Mouse (Mus musculus): ENCODE measurements around the gene Gm12248.

The Gm12248 gene

DNA sequence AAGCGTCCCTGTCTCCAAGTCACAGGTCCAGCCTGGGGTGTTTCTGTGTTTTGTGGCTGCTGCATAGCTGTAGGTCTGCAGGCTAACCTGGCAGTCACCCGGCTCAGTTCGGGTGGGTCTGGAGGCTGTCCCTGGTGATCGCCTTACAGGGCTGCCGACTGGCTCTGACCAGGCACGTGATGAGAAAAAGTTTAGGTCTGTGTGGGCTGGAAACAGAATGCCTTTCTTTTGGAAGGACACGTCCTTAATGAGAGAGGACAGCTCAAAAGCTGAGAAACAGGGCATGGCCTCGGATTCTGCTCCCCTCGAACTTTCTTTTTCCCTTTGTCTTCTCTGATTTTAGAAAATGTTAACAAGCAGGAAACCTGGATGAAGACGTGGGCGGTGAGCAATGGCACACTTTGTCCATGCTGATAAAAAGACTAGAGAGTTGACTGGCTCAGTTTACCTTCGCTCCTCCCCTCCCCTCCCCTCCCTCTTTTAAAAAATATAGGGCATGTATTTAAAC lies at the start of gene Gm12248:
TSS of gene Gm12248 (minus strand) at position 114 of the 508 bp plus-strand sequence.
- no peak for DNase-seq

GRCm38 (mm10) chr11:58139466-58139865 lies 46.5 kb upstream of the Gm12248 start:
- DNase-seq: no peak

DNA sequence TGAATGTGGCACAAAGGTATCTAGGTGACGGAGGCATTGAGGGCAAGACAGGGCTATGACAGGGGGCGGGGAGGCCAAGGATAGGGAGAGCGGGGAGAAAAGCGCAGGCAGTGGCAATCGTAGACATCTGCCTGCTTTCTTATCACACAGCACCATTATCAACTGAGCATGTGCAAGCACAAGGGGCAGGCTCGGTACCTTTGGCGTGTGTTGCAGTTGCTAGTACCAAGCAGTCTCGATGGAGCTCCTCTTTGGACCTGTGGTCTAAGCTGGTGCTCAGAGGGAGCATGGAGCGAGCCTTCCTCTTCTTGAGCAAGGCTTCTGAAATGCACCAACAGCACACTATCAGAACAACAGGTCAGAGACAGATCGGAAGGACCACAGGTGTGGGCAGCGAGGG lies 45.9 kb upstream of the Gm12248 start:
- DNase-seq: no peak

- no peak for DNase-seq
Observed at GRCm38 (mm10) chr11:58136677-58137076, 43.7 kb upstream of the Gm12248 start.

GRCm38 (mm10) chr11:58135296-58135695 lies 42.4 kb upstream of the Gm12248 start:
- no peak for DNase-seq

- no peak for DNase-seq
Observed at GRCm38 (mm10) chr11:58134869-58135268, 41.9 kb upstream of the Gm12248 start.

DNA sequence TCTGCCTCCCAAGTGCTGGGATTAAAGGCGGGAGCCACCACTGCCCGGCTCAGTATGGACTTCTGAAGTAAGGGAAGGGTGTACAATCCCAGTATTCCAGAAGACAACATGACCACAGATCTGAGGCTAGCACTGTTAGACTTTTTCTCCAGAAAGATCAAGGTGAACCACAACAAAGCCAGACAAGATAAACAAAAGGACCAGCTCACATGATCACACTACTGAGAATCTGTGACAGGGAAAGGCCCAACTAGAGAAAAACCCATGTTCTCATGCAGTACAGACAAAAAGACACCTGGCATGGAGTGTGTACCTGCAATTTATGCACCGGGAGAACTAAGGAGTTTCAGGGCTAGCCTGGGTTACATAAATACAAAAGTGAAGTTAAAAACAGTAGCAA lies 39.1 kb upstream of the Gm12248 start:
- no peak for DNase-seq

DNA sequence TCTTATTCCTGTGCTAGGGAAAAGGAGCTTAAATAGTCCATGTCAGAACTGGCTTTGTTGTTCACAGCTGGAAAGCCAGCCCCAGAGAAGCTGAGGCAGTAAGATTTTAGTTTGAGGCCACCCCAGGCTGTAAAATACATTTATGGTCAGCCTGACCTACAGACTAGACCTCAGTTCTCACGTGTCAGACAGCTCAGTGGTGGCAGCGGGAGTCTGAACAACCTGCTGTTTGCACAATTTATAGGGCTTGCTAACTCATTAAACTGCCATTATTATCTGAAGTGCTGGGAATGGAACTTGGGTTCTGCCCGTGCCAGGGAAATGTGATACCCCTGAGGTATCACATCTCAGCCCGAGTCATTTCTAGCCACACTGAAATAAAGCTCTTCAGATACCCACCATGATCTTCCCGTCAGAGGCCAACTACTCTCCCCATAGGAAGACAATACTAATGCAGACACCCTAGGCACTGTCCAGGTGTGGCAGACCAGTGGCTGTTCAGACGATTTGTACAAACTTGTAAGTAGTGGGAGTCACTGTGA lies 36.4 kb upstream of the Gm12248 start:
- DNase-seq: no peak

- DNase-seq: no peak
Observed at GRCm38 (mm10) chr11:58127544-58127943, 34.6 kb upstream of the Gm12248 start.

GRCm38 (mm10) chr11:58126397-58127160 lies 33.6 kb upstream of the Gm12248 start:
- peak; percentile 87 to 91 for DNase-seq

GRCm38 (mm10) chr11:58125021-58125420 lies 32.1 kb upstream of the Gm12248 start:
- peak; percentile 46 to 56 for DNase-seq

DNA sequence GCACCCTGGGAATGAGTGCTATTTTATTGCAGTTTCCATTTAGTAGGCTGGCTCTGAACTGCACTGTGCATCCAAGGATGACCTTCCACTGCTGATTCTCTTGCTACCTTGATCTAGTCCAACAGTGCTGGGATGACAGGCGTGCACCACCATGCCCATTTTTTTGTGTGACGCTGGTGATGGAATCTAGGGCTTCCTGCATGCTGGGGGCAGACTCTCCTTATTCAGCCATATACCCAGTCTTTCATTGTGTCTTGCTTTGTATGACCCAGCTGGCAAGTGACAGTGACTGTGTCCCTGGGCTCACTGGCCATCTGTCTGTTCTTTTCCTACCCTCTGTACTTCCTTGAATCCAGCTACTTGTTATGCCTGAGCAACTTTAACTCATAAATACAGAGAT lies 30.8 kb upstream of the Gm12248 start:
- peak; percentile 29 to 42 for DNase-seq

- no peak for DNase-seq
Observed at GRCm38 (mm10) chr11:58121351-58121750, 28.4 kb upstream of the Gm12248 start.

- DNase-seq: no peak
Observed at GRCm38 (mm10) chr11:58120655-58121054, 27.7 kb upstream of the Gm12248 start.

- DNase-seq: peak in 1 of 2 experiments; percentile 21
Observed at GRCm38 (mm10) chr11:58117044-58117652, 24.2 kb upstream of the Gm12248 start.

DNA sequence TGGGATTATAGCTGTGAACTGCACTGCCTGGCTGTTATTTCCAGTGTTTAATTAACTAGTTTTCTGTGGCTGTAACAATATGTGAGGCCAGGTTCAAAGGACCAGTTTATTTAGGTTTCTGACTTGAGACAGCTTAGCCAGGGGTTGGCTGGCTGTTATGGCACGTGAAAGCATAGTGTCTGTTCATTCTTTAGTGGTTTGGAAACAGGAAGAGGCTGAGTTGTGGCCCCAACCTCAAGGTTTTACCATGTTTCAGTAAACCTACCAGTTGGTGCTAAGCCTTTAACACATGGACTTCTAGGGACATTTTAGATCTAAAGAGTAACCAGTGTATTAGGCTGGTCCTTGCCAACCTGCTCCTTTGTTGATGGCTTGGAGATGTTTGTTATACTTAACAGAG lies 23.6 kb upstream of the Gm12248 start:
- no peak for DNase-seq

DNA sequence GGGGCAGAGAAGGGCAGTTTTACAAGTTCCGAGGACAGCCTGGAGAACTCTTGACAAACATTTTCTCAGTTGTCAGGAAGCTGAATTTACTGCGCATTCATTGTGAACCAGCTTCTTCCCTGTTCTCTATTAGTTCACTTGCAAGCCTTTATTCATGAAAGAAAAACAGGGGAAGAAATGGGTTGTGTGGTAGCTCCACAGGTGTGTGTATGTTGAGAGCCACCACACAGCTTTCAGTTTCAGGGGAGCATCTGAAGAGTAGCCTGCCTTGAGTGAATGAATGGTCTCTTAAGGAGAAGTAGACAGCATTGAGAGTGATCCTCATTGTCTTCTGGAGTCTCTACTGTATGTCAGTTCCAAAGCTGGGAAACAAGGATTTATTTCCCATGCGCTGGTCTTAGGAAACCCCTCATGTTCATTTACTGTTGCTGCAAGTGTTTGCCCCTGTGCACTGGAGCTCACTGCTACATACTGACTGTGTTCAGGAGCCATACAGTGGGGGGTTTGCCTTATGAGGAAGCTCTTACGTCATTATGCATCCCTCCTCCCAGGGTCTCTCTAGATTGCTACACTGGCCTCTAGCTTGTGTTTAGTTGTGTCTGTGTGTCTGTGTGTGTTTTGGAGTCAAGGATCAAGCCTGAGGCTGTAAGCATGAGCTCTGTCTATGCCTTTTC lies 14.9 kb upstream of the Gm12248 start:
- DNase-seq: no peak

DNA sequence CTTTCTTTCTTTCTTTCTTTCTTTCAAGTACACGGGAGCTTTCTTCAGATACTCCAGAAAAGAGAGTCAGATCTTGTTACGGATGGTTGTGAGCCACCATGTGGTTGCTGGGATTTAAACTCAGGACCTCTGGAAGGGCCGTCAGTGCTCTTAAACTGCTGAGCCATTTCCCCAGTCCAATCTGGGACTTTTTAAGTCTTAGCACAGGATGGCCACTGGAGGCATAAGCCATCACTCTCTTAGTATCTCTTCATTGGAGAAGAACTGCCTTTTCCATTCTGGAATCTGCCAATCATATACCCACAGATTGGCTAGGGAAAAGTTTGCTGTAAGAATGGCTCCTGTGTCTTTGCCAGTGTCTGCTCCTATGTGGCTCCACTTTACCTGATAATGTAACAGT lies 14.1 kb upstream of the Gm12248 start:
- no peak for DNase-seq

DNA sequence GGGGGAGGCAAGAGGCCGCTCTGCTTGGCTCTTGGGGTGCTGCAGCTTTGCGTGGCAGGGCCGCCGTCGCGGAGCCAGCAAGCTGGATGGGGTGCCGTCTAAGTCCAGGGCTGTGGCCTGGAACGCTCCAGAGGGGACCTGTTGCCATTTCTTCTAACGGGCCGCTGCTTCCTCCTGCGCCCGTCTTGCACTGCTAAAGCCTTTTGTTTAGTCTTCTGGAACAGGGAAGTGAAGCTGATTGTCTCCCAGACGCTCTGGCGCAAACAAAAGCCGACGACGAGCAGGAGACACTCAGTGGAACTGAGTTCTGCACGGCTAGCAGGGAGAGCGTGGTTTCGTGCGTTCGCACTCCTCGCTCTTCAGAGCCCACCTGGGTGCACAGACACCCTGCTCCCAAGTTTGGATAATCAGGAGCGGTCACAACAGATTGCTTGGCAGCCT lies 11.4 kb upstream of the Gm12248 start:
- DNase-seq: no peak

GRCm38 (mm10) chr11:58103697-58104306 lies 10.9 kb upstream of the Gm12248 start, which contains the start of gene Cnot8:
Gene Cnot8, plus strand, starts transcription at chr11:58104153.
- peak; percentile 99 to 100 for DNase-seq

GRCm38 (mm10) chr11:58103344-58103653 lies 10.4 kb upstream of the Gm12248 start:
- DNase-seq: no peak

DNA sequence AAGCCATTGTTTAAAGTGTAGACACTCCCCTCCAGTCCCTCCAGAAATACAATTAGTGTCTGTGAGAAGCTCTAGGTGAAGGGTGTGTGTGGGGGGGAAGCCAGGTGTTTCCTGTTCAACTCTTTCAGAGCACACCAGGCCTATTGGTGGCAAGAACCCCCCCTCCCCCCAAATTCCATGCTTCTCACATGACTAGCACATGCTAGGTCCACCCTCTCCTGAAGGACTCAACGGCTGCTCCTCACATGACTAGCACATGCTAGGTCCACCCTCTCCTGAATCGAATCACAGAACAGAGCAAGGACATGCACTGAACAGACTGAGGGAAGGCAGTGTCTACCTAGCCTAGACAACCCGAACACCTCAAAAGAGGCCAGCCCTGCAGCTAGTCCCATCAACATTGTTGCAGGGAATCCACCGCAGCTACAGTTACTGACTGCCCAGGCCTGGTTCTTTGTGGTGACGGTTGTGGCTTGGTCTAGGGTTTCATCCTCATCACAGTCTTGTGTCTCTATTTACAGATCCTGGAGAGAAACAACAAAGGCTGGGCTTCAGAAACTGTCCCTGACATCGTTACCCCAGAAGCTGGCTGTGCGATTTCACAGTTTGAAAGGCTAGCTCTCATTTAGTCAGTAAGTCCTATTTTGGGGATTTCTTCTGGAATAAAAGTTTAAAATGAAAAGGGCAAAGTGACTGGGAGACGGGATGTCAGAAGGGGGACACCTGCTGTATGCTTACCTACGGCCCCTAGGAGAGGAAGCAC lies 9.8 kb upstream of the Gm12248 start:
- no peak for DNase-seq

All from cerebellum, postnatal 10 days (tissue).